Mouse (Mus musculus) E14TG2a.4 (cell line): Measurements from ENCODE around the gene Smap2.

Source experiments
- CTCF ChIP-seq: conservative IDR thresholded peaks from 2 replicates; pipeline ENCODE4 v1.5.1; 2014; ENCODE audit warnings: low read length
- NANOG ChIP-seq: IDR thresholded peaks from 2 replicates; pipeline ENCODE4 v1.6.1; 2014; ENCODE audit warnings: borderline replicate concordance, low read length, mixed read lengths
- POU5F1 ChIP-seq: IDR thresholded peaks from 2 replicates; pipeline ENCODE4 v1.6.1; 2014; ENCODE audit warnings: low read length, borderline replicate concordance

- no peak for TF ChIP-seq CTCF
- TF ChIP-seq POU5F1: no peak
- no peak for TF ChIP-seq NANOG
Observed at GRCm38 (mm10) chr4:121042946-121043345, 25.9 kb upstream of the Smap2 start.
